Mouse (Mus musculus) CH12.LX (cell line): ENCODE results near the gene Chd1.

Source experiments
- BHLHE40 ChIP-seq: IDR thresholded peaks from 2 replicates; pipeline ENCODE4 v1.6.1; 2011; ENCODE audit warnings: mild to moderate bottlenecking, low read depth, low read length, improper control_type of control experiment
- CTCF ChIP-seq, 2 experiments: IDR thresholded peaks in 1 of 2; conservative IDR thresholded peaks in 1 of 2; 2 replicates each; pipeline ENCODE4 v1.5.1; 2011 to 2012; ENCODE audit warnings: low read depth in 2 of 2, low read length in 2 of 2, improper control_type of control experiment in 1 of 2, inconsistent platforms in 1 of 2, mild to moderate bottlenecking in 1 of 2, moderate library complexity in 1 of 2
- E2F4 ChIP-seq: IDR thresholded peaks from 2 replicates; pipeline ENCODE4 v1.6.1; 2011; ENCODE audit warnings: low read depth, low read length, improper control_type of control experiment; ENCODE audit not compliant: insufficient replicate concordance
- EP300 ChIP-seq: IDR thresholded peaks from 2 replicates; pipeline ENCODE4 v1.6.1; 2011; ENCODE audit warnings: low read length, improper control_type of control experiment
- ETS1 ChIP-seq: conservative IDR thresholded peaks from 2 replicates; pipeline ENCODE4 v1.6.1; 2012; ENCODE audit warnings: low read depth, mild to moderate bottlenecking, inconsistent platforms, low read length, improper control_type of control experiment, moderate library complexity
- KAT2A ChIP-seq: IDR thresholded peaks from 2 replicates; pipeline ENCODE4 v1.6.1; 2012; ENCODE audit warnings: low read length, improper control_type of control experiment, inconsistent platforms; ENCODE audit not compliant: insufficient replicate concordance
- MAFK ChIP-seq: IDR thresholded peaks from 2 replicates; pipeline ENCODE4 v1.6.1; 2011; ENCODE audit warnings: low read length, improper control_type of control experiment; ENCODE audit not compliant: insufficient replicate concordance
- MAX ChIP-seq: IDR thresholded peaks from 2 replicates; pipeline ENCODE4 v1.6.1; 2011; ENCODE audit warnings: low read length, improper control_type of control experiment
- MYC ChIP-seq: IDR thresholded peaks from 2 replicates; pipeline ENCODE4 v1.6.1; 2011; ENCODE audit warnings: low read depth, mild to moderate bottlenecking, improper control_type of control experiment, low read length
- POLR2A ChIP-seq: IDR thresholded peaks from 2 replicates; pipeline ENCODE4 v1.6.1; 2011; ENCODE audit warnings: low read depth, mild to moderate bottlenecking, improper control_type of control experiment, low read length
- RCOR1 ChIP-seq: conservative IDR thresholded peaks from 2 replicates; pipeline ENCODE4 v1.6.1; 2012; ENCODE audit warnings: low read depth, mild to moderate bottlenecking, inconsistent platforms, low read length, improper control_type of control experiment
- TBP ChIP-seq: conservative IDR thresholded peaks from 2 replicates; pipeline ENCODE4 v1.6.1; 2011; ENCODE audit warnings: low read depth, low read length, improper control_type of control experiment
- ZC3H11A ChIP-seq: IDR thresholded peaks from 2 replicates; pipeline ENCODE4 v1.6.1; 2012; ENCODE audit warnings: low read depth, mild to moderate bottlenecking, inconsistent platforms, low read length, improper control_type of control experiment
- ZKSCAN1 ChIP-seq: IDR thresholded peaks from 2 replicates; pipeline ENCODE4 v1.6.1; 2012; ENCODE audit warnings: low read depth, inconsistent platforms, low read length, improper control_type of control experiment, borderline replicate concordance

DNA sequence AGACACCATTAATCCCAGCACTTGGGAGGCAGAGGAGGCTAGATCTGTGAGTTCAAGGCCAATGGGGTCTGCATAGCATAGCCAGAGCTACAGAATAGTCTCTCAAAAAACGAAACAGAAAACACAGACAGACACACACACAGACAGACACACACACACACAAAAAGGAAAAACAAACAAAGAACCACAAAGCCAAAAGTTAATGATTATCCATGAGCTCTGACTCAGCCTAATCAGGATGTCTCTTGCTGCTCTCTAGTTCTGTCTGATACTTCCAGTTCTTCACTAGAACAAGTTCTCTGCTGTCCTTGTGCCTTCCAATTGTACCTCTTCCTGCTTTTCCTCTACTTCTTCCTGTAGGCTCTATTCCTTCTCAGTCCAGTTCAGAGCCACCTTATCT is 14.5 kb upstream of the Chd1 start:
- TF ChIP-seq ZC3H11A (no peak), POLR2A (no peak), CTCF (conservative IDR thresholded peaks at IDR 0.05 in 1 of 2, IDR thresholded peaks at IDR 0.05 in 1 of 2; ENCODE audit: low read depth in 2 of 2, low read length in 2 of 2) (no peak), KAT2A (no peak), MYC (no peak), E2F4 (no peak), MAFK (no peak), ZKSCAN1 (no peak), TBP (no peak), RCOR1 (no peak), MAX (no peak), BHLHE40 (no peak), EP300 (no peak), ETS1 (no peak)
